Mouse (Mus musculus) bone marrow, adult 2 months (tissue): ENCODE results near the gene Asb17. TPM values are rescaled to one million over a fixed set of nuclear protein-coding genes. Genes with fewer than 3 reads are reported as not detected.
"Not testable (repeated sequence)": the region's sequence is repeated elsewhere in the genome, so short reads cannot be mapped to it uniquely, and the experiment has no call there.

Experiments used
- H3K27ac ChIP-seq: fragments of 200-500 bp; 2 replicates; pipeline ENCODE4 v1.5.1; 2012; ENCODE audit warnings: low read depth, mild to moderate bottlenecking, control low read depth, inconsistent platforms, low read length; ENCODE audit not compliant: control insufficient read depth, poor library complexity, insufficient read depth
- H3K4me1 ChIP-seq: fragments of 200-500 bp; 2 replicates; pipeline ENCODE4 v1.6.1; 2011; ENCODE audit warnings: low read length; ENCODE audit not compliant: control insufficient read depth, insufficient read depth
- H3K4me3 ChIP-seq: fragments of 200-500 bp; replicated peaks from 2 replicates; pipeline ENCODE3; 2011; ENCODE audit warnings: mild to moderate bottlenecking, low read depth, low read length, control low read depth; ENCODE audit not compliant: control insufficient read depth
- CTCF ChIP-seq: fragments of 200-500 bp; IDR thresholded peaks from 2 replicates; pipeline ENCODE4 v1.5.1; 2011; ENCODE audit warnings: low read length, control low read depth; ENCODE audit not compliant: control insufficient read depth, insufficient read depth
- POLR2A ChIP-seq: fragments of 200-500 bp; IDR thresholded peaks from 2 replicates; pipeline ENCODE4 v1.6.1; 2011; ENCODE audit warnings: low read depth, mild to moderate bottlenecking, control low read depth, low read length, borderline replicate concordance; ENCODE audit not compliant: control insufficient read depth
- WGBS: fragments of 180-500 bp; shearing (Covaris S2); methylation state at CpG from one replicate; pipeline ENCODE4 v1.1.7; 2018; 5-methylcytosine and 5-hydroxymethylcytosine counted together
- polyA plus RNA-seq: library from polyadenylated mRNA; stranded (reverse); fragments of >200 nt; gene quantifications from 2 replicates; pipeline ENCODE4 v1.2.4, GENCODE M21; 2011; ENCODE audit warnings: low replicate concordance; ENCODE audit not compliant: missing spikeins, insufficient read depth, insufficient read length

Asb17 gene
- polyA plus RNA-seq, 1 experiment, result 2.1 TPM

DNA sequence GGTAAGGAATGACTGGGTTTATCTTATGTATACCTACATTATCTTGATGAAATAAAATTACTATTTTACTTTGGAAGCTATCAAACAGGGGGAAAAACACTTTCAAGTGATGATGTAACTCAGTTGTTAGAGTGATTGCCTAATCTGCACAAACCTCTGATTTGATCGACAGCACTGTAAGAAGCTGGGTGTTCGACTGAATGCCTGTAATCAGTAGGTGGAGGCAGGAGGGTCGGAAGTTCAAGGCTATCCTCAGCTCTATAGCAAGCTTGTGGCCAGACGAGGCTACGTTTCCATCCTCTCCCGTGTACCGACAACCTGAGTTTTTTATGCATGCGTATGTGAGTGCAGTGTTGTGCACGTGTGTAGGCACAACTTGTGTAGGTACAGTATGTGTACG lies 18.8 kb upstream of the Asb17 start:
- no peak for TF ChIP-seq POLR2A
- no peak for TF ChIP-seq CTCF
- WGBS, result 77% methylated on average over 10 of the region's 10 CpGs
- Histone ChIP-seq H3K4me3 (no peak overlapping the region), H3K27ac (no peak overlapping the region), H3K4me1 (peaks cover 1% of the 10 kb centered on the region; the same call in 1 of the 2 replicates)

DNA sequence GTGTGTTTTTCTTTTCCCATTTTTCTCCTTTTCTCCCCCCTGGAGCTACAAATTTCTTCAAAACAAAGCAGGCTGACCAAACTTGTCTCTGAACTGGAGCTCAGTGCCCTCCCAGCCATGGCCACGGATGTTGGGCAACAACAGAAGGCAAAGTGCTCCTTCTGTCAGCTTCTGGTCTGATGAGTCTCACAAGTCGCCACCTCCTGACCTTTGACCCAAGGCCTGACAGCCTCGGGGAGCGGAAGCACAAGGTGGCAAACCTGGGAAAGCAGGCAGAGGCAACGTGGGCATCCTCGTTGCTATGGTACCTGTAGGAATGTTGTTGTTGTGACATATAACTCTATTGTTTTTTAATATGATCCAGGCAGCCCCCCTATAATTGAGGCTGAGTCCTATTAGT lies 17.4 kb upstream of the Asb17 start:
- Histone ChIP-seq H3K27ac (no peak overlapping the region), H3K4me3 (no peak overlapping the region), H3K4me1 (peaks cover 4% of the 10 kb centered on the region)
- TF ChIP-seq POLR2A (no peak), CTCF (no peak)
- 58% methylated on average over 6 of the region's 6 CpGs for WGBS

DNA sequence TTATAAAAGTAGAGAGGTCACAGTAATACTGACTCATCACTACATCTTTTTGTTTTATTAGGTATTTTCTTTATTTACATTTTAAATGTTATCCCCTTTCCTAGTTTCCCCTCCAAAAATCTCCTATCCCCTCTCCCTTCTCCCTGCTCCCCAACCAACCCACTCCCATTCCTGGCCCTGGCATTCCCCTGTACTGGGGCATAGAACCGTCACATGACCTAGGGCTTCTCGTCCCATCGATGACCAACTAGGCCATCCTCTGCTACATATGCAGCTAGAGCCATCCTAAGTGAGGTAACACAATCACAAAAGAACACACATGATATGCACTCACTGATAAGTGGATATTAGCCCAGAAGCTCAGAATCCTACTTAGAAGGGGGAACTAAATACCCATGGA lies 14.2 kb upstream of the Asb17 start:
- H3K4me3 ChIP-seq, H3K27ac ChIP-seq, H3K4me1 ChIP-seq: not testable (repeated sequence)
- WGBS, result 68% methylated on average over 3 of the region's 3 CpGs

DNA sequence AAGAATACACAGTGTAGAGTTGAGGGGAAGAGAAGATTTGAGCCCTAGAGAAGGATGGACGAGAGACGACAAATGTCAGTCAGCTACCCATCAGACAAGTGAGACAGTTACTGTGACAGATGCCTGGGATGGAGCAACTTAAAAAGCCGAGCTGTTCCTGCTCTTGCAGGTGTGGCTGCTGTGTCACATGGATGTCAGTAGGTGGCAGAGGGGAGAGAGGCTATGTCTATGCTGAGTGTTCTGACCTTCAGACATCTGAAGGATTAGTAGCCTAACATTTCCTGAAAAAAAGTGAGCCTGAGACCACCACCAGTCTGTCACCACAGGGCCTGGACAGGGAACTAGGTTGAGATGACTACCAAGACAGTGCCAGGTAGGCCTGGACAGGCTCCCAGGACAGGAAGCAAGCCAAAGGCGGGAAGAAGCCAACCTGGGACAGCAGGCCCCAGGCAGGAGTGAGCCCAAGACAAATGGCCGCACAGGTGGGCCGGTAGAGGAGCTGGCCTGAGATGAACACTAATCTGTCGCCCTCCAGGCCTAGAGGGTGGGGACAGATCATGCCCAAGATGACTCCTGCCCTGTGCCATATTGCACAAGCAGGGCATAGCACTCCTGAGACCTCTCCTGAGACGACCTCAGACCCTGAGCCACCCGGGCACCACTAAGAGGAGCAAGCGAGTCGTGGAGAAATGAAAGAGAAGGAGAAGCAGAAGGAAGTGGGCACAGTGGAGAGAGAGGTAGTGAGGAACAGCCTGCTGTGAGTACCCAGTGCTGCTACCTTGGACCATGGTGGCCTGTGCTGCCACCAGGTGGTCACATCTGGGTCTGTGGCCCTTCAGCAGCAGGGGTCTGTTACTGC lies 12.8 kb upstream of the Asb17 start:
- Histone ChIP-seq H3K27ac (peak overlapping the region; percentile 61), H3K4me1 (peaks cover 6% of the 10 kb centered on the region), H3K4me3 (no peak overlapping the region)
- TF ChIP-seq CTCF, result peak; percentile 80
- no peak for TF ChIP-seq POLR2A
- 41% methylated on average over 11 of the region's 11 CpGs for WGBS

DNA sequence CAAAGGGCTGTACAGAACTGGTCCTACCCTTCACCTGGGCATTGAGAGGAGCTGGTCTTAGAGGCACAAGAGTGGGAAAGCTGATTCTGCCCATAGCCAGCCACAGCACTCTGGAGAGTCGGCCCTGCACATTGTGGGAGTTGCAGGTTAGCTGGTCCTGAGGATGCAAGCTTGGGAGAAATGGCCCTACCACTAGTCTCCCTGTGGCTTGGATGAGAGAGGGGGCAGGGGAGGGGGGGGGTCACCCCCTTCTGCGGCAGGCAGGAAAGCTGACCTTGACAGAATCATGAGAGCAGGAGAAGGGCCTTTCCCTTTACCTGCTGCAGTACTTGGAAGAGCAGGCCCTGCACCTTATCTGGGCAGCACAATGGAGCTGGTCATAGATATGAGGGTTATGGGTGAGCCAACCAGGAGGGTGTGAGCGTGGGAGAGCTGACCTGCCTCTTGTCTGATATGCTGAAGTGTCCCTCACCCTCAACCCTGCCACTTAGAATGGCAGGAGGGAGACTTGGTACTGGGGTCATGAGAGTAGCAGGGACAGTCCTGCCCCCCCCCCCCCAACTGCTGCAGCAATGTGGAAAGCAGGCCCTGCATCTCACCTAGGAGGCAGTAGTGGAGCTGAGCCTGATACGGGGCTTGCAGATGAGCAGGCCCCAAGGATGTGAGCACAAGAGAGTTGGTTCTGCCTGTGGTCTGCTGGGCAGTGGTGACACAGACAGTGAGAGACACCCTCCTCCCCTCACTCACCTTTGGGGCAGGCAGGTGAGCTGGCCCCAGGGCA lies 11.9 kb upstream of the Asb17 start:
- WGBS, result 53% methylated on average over 4 of the region's 4 CpGs
- no peak overlapping the region for H3K4me3 ChIP-seq
- peak overlapping the region; percentile 61 for H3K27ac ChIP-seq
- TF ChIP-seq POLR2A, result no peak
- no peak for TF ChIP-seq CTCF
- H3K4me1 ChIP-seq, result peaks cover 6% of the 10 kb centered on the region

DNA sequence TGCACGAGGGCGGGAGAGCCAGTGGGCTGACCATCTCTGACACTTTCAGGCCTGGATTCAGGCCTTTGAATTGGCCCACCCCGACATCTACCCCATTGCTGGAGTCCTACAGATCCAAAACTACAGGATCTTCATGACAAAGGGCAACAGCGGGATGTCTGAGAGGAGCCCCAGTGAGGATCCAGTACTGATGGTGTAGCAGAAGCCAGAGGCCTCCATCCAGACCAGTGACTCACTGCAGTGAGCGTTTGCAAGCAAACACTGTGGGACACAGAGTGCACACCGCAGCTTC lies 11.4 kb upstream of the Asb17 start:
- no peak for TF ChIP-seq CTCF
- no peak for TF ChIP-seq POLR2A
- 92% methylated on average over 6 of the region's 6 CpGs for WGBS
- Histone ChIP-seq H3K27ac (peak overlapping the region; percentile 61; the same call in 1 of the 2 replicates), H3K4me3 (no peak overlapping the region), H3K4me1 (peaks cover 6% of the 10 kb centered on the region)

DNA sequence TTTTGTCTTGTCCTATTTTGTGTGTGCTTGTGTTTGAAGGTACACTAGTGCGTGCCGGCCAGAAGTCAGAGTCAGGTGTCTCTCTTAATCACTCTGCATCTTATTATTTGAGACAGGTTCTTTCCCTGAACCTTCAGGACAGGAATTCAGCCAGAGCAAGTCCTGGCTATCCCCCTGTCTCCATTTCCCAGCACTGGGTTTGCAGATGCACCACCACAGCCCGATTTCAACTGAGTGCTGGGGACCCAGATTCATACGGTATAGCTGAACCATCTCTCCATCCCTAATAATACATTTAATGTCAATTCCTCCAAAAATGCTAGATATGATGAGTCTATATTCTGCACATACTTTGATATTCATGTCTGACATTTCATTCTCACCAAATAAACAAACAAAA lies 9.9 kb upstream of the Asb17 start:
- H3K4me3 ChIP-seq, result no peak overlapping the region
- no peak overlapping the region for H3K27ac ChIP-seq
- peaks cover 6% of the 10 kb centered on the region for H3K4me1 ChIP-seq
- 87% methylated on average over 4 of the region's 4 CpGs for WGBS
- TF ChIP-seq POLR2A (no peak), CTCF (no peak)

DNA sequence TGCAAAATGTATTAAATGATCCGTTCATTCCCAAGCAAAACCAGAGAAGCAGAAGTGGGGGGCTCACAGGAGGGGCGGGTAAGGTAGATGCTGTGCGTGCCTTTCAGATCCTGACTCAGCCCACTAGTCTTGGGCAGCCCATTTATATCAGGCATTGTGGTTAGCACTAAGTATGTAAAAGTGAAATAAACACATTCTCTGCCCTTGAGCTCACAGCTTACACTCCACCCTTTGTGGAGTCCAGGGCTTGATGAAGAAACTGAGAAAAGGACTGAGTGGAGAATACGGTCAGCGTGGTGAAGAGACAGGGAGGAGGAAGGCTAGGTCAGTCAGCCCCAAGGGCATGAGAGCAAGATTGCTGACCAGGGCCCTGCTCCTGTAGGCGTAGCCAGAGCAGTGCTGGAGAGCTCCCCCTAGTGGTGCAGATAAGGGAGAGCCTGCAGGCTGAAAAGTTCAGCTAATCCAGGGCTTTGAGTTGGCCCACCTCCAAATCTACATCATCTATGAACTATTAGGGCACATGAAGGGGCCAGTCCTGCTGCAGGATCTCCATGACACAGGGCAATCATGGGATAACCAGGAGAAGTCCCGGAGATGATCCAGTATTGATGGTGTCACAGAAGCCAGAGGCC lies 8.4 kb upstream of the Asb17 start:
- TF ChIP-seq CTCF (peak; percentile 96), POLR2A (no peak)
- 48% methylated on average over 7 of the region's 7 CpGs for WGBS
- Histone ChIP-seq H3K27ac (no peak overlapping the region), H3K4me1 (peaks cover 6% of the 10 kb centered on the region), H3K4me3 (no peak overlapping the region)
